Mouse (Mus musculus): ENCODE data around the gene Ddo.

DNA sequence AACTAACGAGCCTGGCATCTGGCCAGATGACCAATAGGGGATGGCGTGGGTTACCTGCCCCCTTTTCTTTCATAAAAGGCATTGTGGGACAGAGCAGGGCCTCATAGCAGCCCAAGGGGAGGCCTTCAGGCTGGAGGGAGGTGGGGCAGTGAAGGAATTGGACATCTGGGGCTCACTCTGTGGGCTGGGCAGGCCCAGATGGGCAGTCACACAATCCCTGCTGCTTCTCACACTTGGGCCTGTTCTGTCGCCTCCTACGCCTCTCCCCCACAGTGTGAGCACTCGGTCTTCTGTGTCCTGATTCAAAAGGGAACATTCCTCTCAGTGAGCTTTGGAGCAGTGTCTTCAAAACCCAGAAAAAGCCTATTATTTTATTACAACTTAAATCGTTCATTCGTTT lies 8.5 kb downstream of the Ddo start:
- TF ChIP-seq CTCF (IDR thresholded peaks at IDR 0.05; ENCODE audit: low read depth, low read length) (no peak), GATA1 (IDR thresholded peaks at IDR 0.05; ENCODE audit: borderline replicate concordance, low read length) (no peak), TAL1 (conservative IDR thresholded peaks at IDR 0.05; ENCODE audit: low read depth, low read length) (no peak), POLR2AphosphoS5 (IDR thresholded peaks at IDR 0.05; ENCODE audit: insufficient replicate concordance, low read depth, low read length) (no peak), GATA2 (IDR thresholded peaks at IDR 0.05; ENCODE audit: borderline replicate concordance, low read depth, low read length) (no peak)

All from G1E (cell line).